Mouse (Mus musculus) thymus, adult 2 months (tissue): Measurements from ENCODE around the gene Fam193b. TPM values are rescaled to one million over a fixed set of nuclear protein-coding genes. Genes with fewer than 3 reads are reported as not detected.

Source experiments
- DNase-seq: peaks from one replicate; pipeline ENCODE4 v3.0.0; 2021
- H3K27ac ChIP-seq: fragments of 200-500 bp; 2 replicates; pipeline ENCODE4 v1.5.1; 2012; ENCODE audit warnings: low read length, control low read depth; ENCODE audit not compliant: control insufficient read depth, insufficient read depth
- H3K27me3 ChIP-seq: fragments of 200-500 bp; 2 replicates; pipeline ENCODE4 v1.6.1; 2012; ENCODE audit warnings: mild to moderate bottlenecking, low read length, moderate library complexity, mixed read lengths; ENCODE audit not compliant: control insufficient read depth, insufficient read depth
- H3K36me3 ChIP-seq: fragments of 200-500 bp; 2 replicates; pipeline ENCODE4 v1.6.1; 2012; ENCODE audit warnings: mild to moderate bottlenecking, low read length, moderate library complexity; ENCODE audit not compliant: control insufficient read depth, insufficient read depth
- H3K4me1 ChIP-seq: fragments of 200-500 bp; replicated peaks from 2 replicates; pipeline ENCODE4 v1.6.1; 2012; ENCODE audit warnings: low read length; ENCODE audit not compliant: control insufficient read depth, insufficient read depth
- H3K4me3 ChIP-seq: fragments of 200-500 bp; 2 replicates; pipeline ENCODE4 v1.5.1; 2012; ENCODE audit warnings: mild to moderate bottlenecking, low read length, control low read depth, moderate library complexity; ENCODE audit not compliant: control insufficient read depth, insufficient read depth
- CTCF ChIP-seq: fragments of 200-500 bp; IDR thresholded peaks from 2 replicates; pipeline ENCODE4 v1.5.1; 2012; ENCODE audit warnings: mild to moderate bottlenecking, control low read depth, low read length, moderate library complexity, borderline replicate concordance; ENCODE audit not compliant: control insufficient read depth, poor library complexity, insufficient read depth; ENCODE audit errors: extremely low read depth
- POLR2A ChIP-seq: fragments of 200-500 bp; IDR thresholded peaks from 2 replicates; pipeline ENCODE4 v1.6.1; 2012; ENCODE audit warnings: mild to moderate bottlenecking, low read length, control low read depth, moderate library complexity; ENCODE audit not compliant: control insufficient read depth, poor library complexity, insufficient read depth; ENCODE audit errors: extremely low read depth
- WGBS: fragments of 180-500 bp; shearing (Covaris S2); methylation state at CpG from one replicate; pipeline ENCODE4 v1.1.7; 2018; 5-methylcytosine and 5-hydroxymethylcytosine counted together
- polyA plus RNA-seq: library from polyadenylated mRNA; depleted of rRNA; stranded (reverse); fragments of >200 nt; gene quantifications from 2 replicates; pipeline ENCODE4 v1.2.3, GENCODE M21; 2012

The Fam193b gene
- polyA plus RNA-seq, 1 experiment = 409 TPM

GRCm38 (mm10) chr13:55516955-55517354 lies 54.0 kb downstream of the Fam193b start:
- peak; percentile 83; the same call in 1 of the 2 replicates for TF ChIP-seq CTCF
- TF ChIP-seq POLR2A = no peak
- WGBS = 8% methylated on average over 5 of the region's 5 CpGs
- Histone ChIP-seq H3K27me3 (no peaks in the 10 kb centered on the region; the same call in 1 of the 2 replicates), H3K4me1 (peaks cover 13% of the 10 kb centered on the region), H3K36me3 (no peaks in the 10 kb centered on the region), H3K4me3 (no peak overlapping the region), H3K27ac (no peak overlapping the region)
- peak; percentile 80 for DNase-seq

- no peak for DNase-seq
- H3K36me3 ChIP-seq = no peaks in the 10 kb centered on the region
- no peak overlapping the region for H3K27ac ChIP-seq
- no peak overlapping the region for H3K4me3 ChIP-seq
- no peak for TF ChIP-seq CTCF
- H3K4me1 ChIP-seq = peaks cover 21% of the 10 kb centered on the region
- no peaks in the 10 kb centered on the region; the same call in 1 of the 2 replicates for H3K27me3 ChIP-seq
- WGBS = 38% methylated on average over 9 of the region's 9 CpGs
Observed at GRCm38 (mm10) chr13:55513828-55514227, 57.1 kb downstream of the Fam193b start.

- H3K27me3 ChIP-seq = no peaks in the 10 kb centered on the region; the same call in 1 of the 2 replicates
- H3K36me3 ChIP-seq = no peaks in the 10 kb centered on the region
- H3K4me1 ChIP-seq = peaks cover 24% of the 10 kb centered on the region
- H3K27ac ChIP-seq = no peak within 1 kb of the TSS
- peak; percentile 86 for DNase-seq
- peak within 1 kb of the TSS; percentile 81 for H3K4me3 ChIP-seq
- WGBS = under 1% methylated on average over 55 of the region's 55 CpGs
- TF ChIP-seq CTCF (peak; percentile 96), POLR2A (peak; percentile 48; the same call in 1 of the 2 replicates)
Observed at GRCm38 (mm10) chr13:55513111-55513748, 57.7 kb downstream of the Fam193b start, which contains the start of gene Pdlim7. Gene Pdlim7 (minus strand): TSS chr13:55513676.

- Histone ChIP-seq H3K27me3 (no peaks in the 10 kb centered on the region; the same call in 1 of the 2 replicates), H3K27ac (no peak overlapping the region), H3K4me1 (peaks cover 30% of the 10 kb centered on the region), H3K4me3 (peak overlapping the region; percentile 81), H3K36me3 (no peaks in the 10 kb centered on the region)
- no peak for TF ChIP-seq CTCF
- no peak for DNase-seq
- 16% methylated on average over 25 of the region's 25 CpGs for WGBS
Observed at GRCm38 (mm10) chr13:55512379-55513031, 58.4 kb downstream of the Fam193b start.

- Histone ChIP-seq H3K36me3 (no peaks in the 10 kb centered on the region), H3K27ac (no peak overlapping the region), H3K4me3 (no peak overlapping the region), H3K27me3 (no peaks in the 10 kb centered on the region; the same call in 1 of the 2 replicates), H3K4me1 (peaks cover 34% of the 10 kb centered on the region)
- TF ChIP-seq CTCF (no peak), POLR2A (no peak)
- WGBS = 86% methylated on average over 5 of the region's 5 CpGs
- no peak for DNase-seq
Observed at GRCm38 (mm10) chr13:55511492-55511861, 59.4 kb downstream of the Fam193b start.

- H3K27me3 ChIP-seq = no peaks in the 10 kb centered on the region; the same call in 1 of the 2 replicates
- no peak for DNase-seq
- no peak overlapping the region for H3K27ac ChIP-seq
- WGBS = 55% methylated on average over 6 of the region's 6 CpGs
- TF ChIP-seq CTCF (no peak), POLR2A (no peak)
- no peak overlapping the region for H3K4me3 ChIP-seq
- H3K36me3 ChIP-seq = no peaks in the 10 kb centered on the region
- peaks cover 34% of the 10 kb centered on the region for H3K4me1 ChIP-seq
Observed at GRCm38 (mm10) chr13:55510668-55511491, 60.0 kb downstream of the Fam193b start.
